Mouse (Mus musculus) stomach, embryonic 16.5 days (tissue): ENCODE results near the gene Lck. TPM values are rescaled to one million over a fixed set of nuclear protein-coding genes. Genes with fewer than 3 reads are reported as not detected.

Experiments
- ATAC-seq: fragments of 200-750 bp; cut with Nextera tagmentation; 2 replicates; pipeline ENCODE4 v1.8.0; 2017; ENCODE audit warnings: moderate number of reproducible peaks, moderate TSS enrichment; ENCODE audit not compliant: insufficient read depth, low FRiP score
- H3K27ac ChIP-seq: fragments of 300-500 bp; sonication (generic); 2 replicates; pipeline ENCODE4 v1.5.1; 2014; ENCODE audit warnings: low read length
- H3K27me3 ChIP-seq: fragments of 300-500 bp; sonication (generic); 2 replicates; pipeline ENCODE4 v1.6.1; 2014; ENCODE audit warnings: low read length, control low read depth, mixed read lengths; ENCODE audit not compliant: control insufficient read depth, insufficient read depth
- H3K36me3 ChIP-seq: fragments of 300-500 bp; sonication (generic); 2 replicates; pipeline ENCODE4 v1.6.1; 2014; ENCODE audit warnings: low read length; ENCODE audit not compliant: control insufficient read depth, insufficient read depth
- H3K4me1 ChIP-seq: fragments of 300-500 bp; sonication (generic); 2 replicates; pipeline ENCODE4 v1.6.1; 2014; ENCODE audit warnings: low read length, control low read depth, mixed read lengths; ENCODE audit not compliant: control insufficient read depth, insufficient read depth
- H3K4me2 ChIP-seq: fragments of 300-500 bp; sonication (generic); 2 replicates; pipeline ENCODE4 v1.6.1; 2014; ENCODE audit warnings: low read depth, low read length, mixed read lengths
- H3K4me3 ChIP-seq: fragments of 300-500 bp; sonication (generic); replicated peaks from 2 replicates; pipeline ENCODE4 v1.5.1; 2014; ENCODE audit warnings: mild to moderate bottlenecking, low read length
- H3K9ac ChIP-seq: fragments of 300-500 bp; sonication (generic); 2 replicates; pipeline ENCODE4 v1.6.1; 2014; ENCODE audit warnings: low read length
- H3K9me3 ChIP-seq: fragments of 300-500 bp; sonication (generic); replicated peaks from 2 replicates; pipeline ENCODE4 v1.6.1; 2016; ENCODE audit warnings: low read length, control low read depth; ENCODE audit not compliant: control insufficient read depth
- WGBS: fragments of 180-500 bp; shearing (Covaris S2); extraction: QIAGEN DNeasy Blood & Tissue Kit; methylation state at CpG from one replicate; pipeline ENCODE4 v1.1.7; 2014; 5-methylcytosine and 5-hydroxymethylcytosine counted together
- polyA plus RNA-seq: library from polyadenylated mRNA; unstranded; fragments of >200 nt; fragmentation: Nextera tagmentation; extraction: Ambion mirVana; gene quantifications from 2 replicates; pipeline ENCODE4 v1.2.1, GENCODE M21; 2015

Lck gene
- polyA plus RNA-seq, 1 experiment from 2014 or later, result 7.3 TPM

- Histone ChIP-seq H3K4me1 (peaks cover 16% of the 10 kb centered on the region), H3K27me3 (no peaks in the 10 kb centered on the region), H3K4me2 (no peak overlapping the region), H3K27ac (0 out of 2 replicates have a peak overlapping the region, but pooled peaks have one; percentile 8), H3K9ac (no peak overlapping the region), H3K36me3 (no peaks in the 10 kb centered on the region), H3K9me3 (no peaks in the 10 kb centered on the region), H3K4me3 (no peak overlapping the region)
- 60% methylated on average over 6 of the region's 6 CpGs for WGBS
- ATAC-seq, result no peak
These were observed 62.6 kb downstream of the Lck start for GRCm38 (mm10) chr4:129510723-129511412.

GRCm38 (mm10) chr4:129509650-129510049, 63.8 kb downstream of the Lck start:
- Histone ChIP-seq H3K4me3 (no peak overlapping the region), H3K9me3 (no peaks in the 10 kb centered on the region), H3K27me3 (no peaks in the 10 kb centered on the region), H3K36me3 (no peaks in the 10 kb centered on the region), H3K9ac (no peak overlapping the region), H3K4me2 (no peak overlapping the region), H3K4me1 (peaks cover 14% of the 10 kb centered on the region), H3K27ac (no peak overlapping the region)
- ATAC-seq, result no peak
- WGBS, result 73% methylated on average over 3 of the region's 3 CpGs

GRCm38 (mm10) chr4:129508834-129509600, 64.4 kb downstream of the Lck start:
- H3K9ac ChIP-seq, result no peak overlapping the region
- WGBS, result 60% methylated on average over 15 of the region's 15 CpGs
- H3K4me3 ChIP-seq, result no peak overlapping the region
- no peak overlapping the region for H3K27ac ChIP-seq
- no peaks in the 10 kb centered on the region for H3K27me3 ChIP-seq
- peaks cover 14% of the 10 kb centered on the region for H3K4me1 ChIP-seq
- H3K36me3 ChIP-seq, result no peaks in the 10 kb centered on the region
- no peak overlapping the region for H3K4me2 ChIP-seq
- H3K9me3 ChIP-seq, result no peaks in the 10 kb centered on the region
- no peak for ATAC-seq

- H3K4me3 ChIP-seq, result no peak overlapping the region
- peaks cover 12% of the 10 kb centered on the region for H3K4me1 ChIP-seq
- no peaks in the 10 kb centered on the region for H3K9me3 ChIP-seq
- no peak overlapping the region for H3K9ac ChIP-seq
- H3K27ac ChIP-seq, result no peak overlapping the region
- ATAC-seq, result no peak
- 62% methylated on average over 3 of the region's 3 CpGs for WGBS
- H3K4me2 ChIP-seq, result no peak overlapping the region
- H3K36me3 ChIP-seq, result no peaks in the 10 kb centered on the region
- no peaks in the 10 kb centered on the region for H3K27me3 ChIP-seq
These were observed 65.3 kb downstream of the Lck start for GRCm38 (mm10) chr4:129508237-129508515.

GRCm38 (mm10) chr4:129507434-129508236, 65.8 kb downstream of the Lck start:
- no peak for ATAC-seq
- peaks cover 11% of the 10 kb centered on the region; the same call in 1 of the 2 replicates for H3K4me1 ChIP-seq
- H3K4me3 ChIP-seq, result no peak overlapping the region
- 49% methylated on average over 9 of the region's 10 CpGs for WGBS
- no peak overlapping the region for H3K27ac ChIP-seq
- H3K9me3 ChIP-seq, result no peaks in the 10 kb centered on the region
- no peak overlapping the region for H3K4me2 ChIP-seq
- no peaks in the 10 kb centered on the region for H3K27me3 ChIP-seq
- 0 out of 2 replicates have a peak overlapping the region, but pooled peaks have one; percentile 10 for H3K9ac ChIP-seq
- H3K36me3 ChIP-seq, result no peaks in the 10 kb centered on the region

- H3K9ac ChIP-seq, result no peak overlapping the region
- no peaks in the 10 kb centered on the region for H3K9me3 ChIP-seq
- no peak for ATAC-seq
- H3K4me1 ChIP-seq, result peaks cover 21% of the 10 kb centered on the region
- 83% methylated on average over 3 of the region's 3 CpGs for WGBS
- H3K4me3 ChIP-seq, result no peak overlapping the region
- no peaks in the 10 kb centered on the region for H3K27me3 ChIP-seq
- H3K36me3 ChIP-seq, result no peaks in the 10 kb centered on the region
- H3K4me2 ChIP-seq, result no peak overlapping the region
- H3K27ac ChIP-seq, result no peak overlapping the region
These were observed 67.9 kb downstream of the Lck start for GRCm38 (mm10) chr4:129505511-129505910.

GRCm38 (mm10) chr4:129502901-129503444, 70.5 kb downstream of the Lck start:
- Histone ChIP-seq H3K27me3 (no peaks in the 10 kb centered on the region), H3K36me3 (no peaks in the 10 kb centered on the region), H3K9ac (no peak overlapping the region), H3K9me3 (no peaks in the 10 kb centered on the region), H3K4me2 (no peak overlapping the region), H3K27ac (peak overlapping the region; percentile 43; the same call in 1 of the 2 replicates), H3K4me1 (peaks cover 15% of the 10 kb centered on the region), H3K4me3 (no peak overlapping the region)
- no peak for ATAC-seq
- 52% methylated on average over 11 of the region's 11 CpGs for WGBS

GRCm38 (mm10) chr4:129502327-129502888, 71.0 kb downstream of the Lck start:
- Histone ChIP-seq H3K4me3 (no peak overlapping the region), H3K27me3 (no peaks in the 10 kb centered on the region), H3K4me2 (no peak overlapping the region), H3K9ac (no peak overlapping the region), H3K4me1 (peaks cover 12% of the 10 kb centered on the region), H3K9me3 (no peaks in the 10 kb centered on the region), H3K27ac (peak overlapping the region; percentile 43; the same call in 1 of the 2 replicates), H3K36me3 (no peaks in the 10 kb centered on the region)
- 42% methylated on average over 9 of the region's 9 CpGs for WGBS
- ATAC-seq, result no peak
